Mouse (Mus musculus) brown adipose tissue, adult 24 weeks (tissue): ENCODE data around the gene Med13l. TPM values are rescaled to one million over a fixed set of nuclear protein-coding genes. Genes with fewer than 3 reads are reported as not detected.

Source experiments
- H3K27ac ChIP-seq: fragments of 200-500 bp; replicated peaks from 2 replicates; pipeline ENCODE4 v1.5.1; 2012; ENCODE audit warnings: low read depth, mild to moderate bottlenecking, low read length
- H3K4me1 ChIP-seq: fragments of 200-500 bp; 2 replicates; pipeline ENCODE4 v1.6.1; 2012; ENCODE audit warnings: low read length, mixed read lengths; ENCODE audit not compliant: control insufficient read depth, insufficient read depth, insufficient read length
- H3K4me3 ChIP-seq: fragments of 200-500 bp; 2 replicates; pipeline ENCODE4 v1.5.1; 2012; ENCODE audit warnings: low read depth, mild to moderate bottlenecking, low read length, moderate library complexity; ENCODE audit not compliant: insufficient read depth
- polyA plus RNA-seq: library from polyadenylated mRNA; stranded (reverse); fragments of >200 nt; gene quantifications from 2 replicates; pipeline ENCODE4 v1.2.4, GENCODE M21; 2012; ENCODE audit not compliant: missing spikeins, insufficient read depth, insufficient read length

The Med13l gene
- polyA plus RNA-seq, 1 experiment: 11.4 TPM

DNA sequence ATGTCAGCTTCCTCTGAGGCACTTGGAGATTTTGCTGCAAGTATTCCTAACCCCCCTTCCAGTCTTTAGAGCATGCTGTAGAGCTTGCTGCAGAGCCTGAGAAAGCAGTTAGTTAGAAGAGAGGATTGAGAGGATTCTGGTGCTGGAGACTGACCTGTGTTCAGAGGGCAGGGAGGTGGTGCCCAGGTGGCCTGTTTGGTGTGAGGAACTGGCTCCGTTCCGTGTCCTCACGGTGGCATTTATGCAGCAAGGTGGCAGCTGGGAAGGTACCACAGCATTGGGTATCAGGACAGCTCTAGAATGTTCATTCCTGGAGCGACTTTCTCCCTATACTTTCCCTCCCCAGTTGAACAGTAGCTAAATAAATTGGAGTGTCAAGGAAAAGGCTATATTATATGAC, 125.5 kb downstream of the Med13l start:
- Histone ChIP-seq H3K4me1 (peaks cover 2% of the 10 kb centered on the region), H3K4me3 (no peak overlapping the region), H3K27ac (no peak overlapping the region)

DNA sequence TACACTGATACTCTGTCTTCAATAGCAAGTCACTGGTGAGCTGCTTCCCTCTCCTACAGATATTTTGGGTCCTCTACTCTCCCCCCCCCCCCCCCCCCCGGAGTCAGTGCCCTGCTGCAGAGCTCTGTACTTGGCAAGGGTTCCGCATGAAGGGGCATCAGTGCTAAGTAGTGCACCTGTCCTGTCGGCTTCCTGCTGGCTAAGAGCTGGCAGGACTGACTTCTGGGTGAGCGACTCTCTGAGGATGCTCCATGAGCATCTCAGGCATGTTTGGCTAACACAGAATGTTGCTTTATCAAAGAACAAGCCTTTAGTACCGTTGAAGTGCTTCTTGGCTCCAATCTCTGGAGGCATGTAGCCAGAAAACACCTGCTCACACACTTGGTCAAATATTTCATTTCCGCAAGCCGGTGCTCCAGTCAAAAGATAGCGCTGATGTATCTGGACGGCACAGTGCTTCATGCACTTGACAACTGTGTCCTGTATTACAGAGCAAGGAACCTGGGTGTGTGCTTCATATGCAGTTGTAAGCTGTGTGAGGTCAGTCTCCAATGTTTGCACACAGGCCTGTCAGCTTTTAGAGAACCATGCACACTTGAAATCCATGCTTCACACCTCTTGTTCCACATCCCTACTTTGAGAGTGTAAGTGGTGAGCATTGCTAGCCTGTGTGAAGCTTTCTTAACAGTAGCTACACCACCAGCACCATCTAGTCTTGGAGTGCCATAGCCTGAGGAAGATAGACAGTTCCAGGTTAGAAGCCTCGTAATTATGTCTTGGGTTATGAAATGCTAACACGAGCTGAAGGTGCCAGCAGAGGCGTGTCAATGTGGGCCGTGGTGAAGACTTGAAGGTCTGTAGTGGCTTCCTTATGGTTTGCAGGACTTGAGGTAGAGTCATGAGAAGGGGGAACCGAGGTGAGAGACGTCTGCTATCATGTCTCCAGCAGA, 128.7 kb downstream of the Med13l start:
- Histone ChIP-seq H3K4me1 (peaks cover 8% of the 10 kb centered on the region), H3K4me3 (no peak overlapping the region), H3K27ac (no peak overlapping the region)

GRCm38 (mm10) chr5:118691025-118691709, 130.7 kb downstream of the Med13l start:
- H3K4me3 ChIP-seq: no peak overlapping the region
- H3K27ac ChIP-seq: no peak overlapping the region
- peaks cover 8% of the 10 kb centered on the region for H3K4me1 ChIP-seq

GRCm38 (mm10) chr5:118691710-118692040, 131.2 kb downstream of the Med13l start:
- Histone ChIP-seq H3K27ac (no peak overlapping the region), H3K4me1 (peaks cover 8% of the 10 kb centered on the region), H3K4me3 (no peak overlapping the region)

GRCm38 (mm10) chr5:118693996-118694395, 133.5 kb downstream of the Med13l start:
- Histone ChIP-seq H3K27ac (no peak overlapping the region), H3K4me1 (peaks cover 6% of the 10 kb centered on the region; the same call in 1 of the 2 replicates), H3K4me3 (no peak overlapping the region)

GRCm38 (mm10) chr5:118697073-118697472, 136.6 kb downstream of the Med13l start:
- Histone ChIP-seq H3K4me1 (peaks cover 13% of the 10 kb centered on the region; the same call in 1 of the 2 replicates), H3K4me3 (no peak overlapping the region), H3K27ac (no peak overlapping the region)

DNA sequence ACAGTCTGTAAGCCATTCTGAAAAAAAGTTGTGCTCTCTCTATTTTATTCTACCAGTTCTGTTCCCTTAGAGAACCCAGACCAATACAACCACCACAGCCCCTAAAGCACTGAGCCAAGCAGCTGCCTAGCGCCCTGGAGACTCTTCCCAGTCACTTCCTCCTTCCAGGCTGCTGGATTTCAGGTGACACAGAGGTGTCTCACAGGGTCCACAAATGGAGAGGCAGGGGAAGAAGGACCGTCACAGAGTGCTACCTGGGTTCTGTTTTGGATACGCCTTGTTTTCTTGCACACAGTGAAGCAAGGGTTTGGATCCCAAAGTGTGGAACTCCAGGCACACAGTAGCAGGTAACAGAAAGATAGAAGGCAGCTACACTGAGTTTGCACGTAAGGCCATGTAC, 140.5 kb downstream of the Med13l start:
- Histone ChIP-seq H3K4me1 (peaks cover 14% of the 10 kb centered on the region), H3K27ac (no peak overlapping the region), H3K4me3 (no peak overlapping the region)

DNA sequence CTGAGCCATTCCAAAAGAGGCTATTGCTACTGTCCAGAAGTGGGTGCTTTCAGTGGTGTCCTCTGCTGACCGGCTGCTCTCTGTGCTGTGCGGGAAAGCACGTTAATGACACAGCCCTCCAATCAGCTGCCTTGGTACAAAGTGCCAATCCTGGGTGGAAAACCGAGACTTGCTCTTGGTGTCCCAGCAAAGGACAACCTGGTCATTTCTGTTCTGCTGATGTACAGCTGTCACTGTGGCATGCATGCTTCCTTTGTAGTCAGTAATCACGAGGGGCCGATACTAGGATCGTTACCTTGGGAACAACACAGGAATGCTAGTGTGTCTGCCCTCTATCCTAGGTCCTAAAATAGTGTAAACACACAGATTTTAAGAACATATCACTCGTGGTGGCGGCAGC, 142.2 kb downstream of the Med13l start:
- no peak overlapping the region for H3K4me3 ChIP-seq
- no peak overlapping the region for H3K27ac ChIP-seq
- peaks cover 17% of the 10 kb centered on the region for H3K4me1 ChIP-seq

GRCm38 (mm10) chr5:118704148-118704547, 143.7 kb downstream of the Med13l start:
- H3K4me3 ChIP-seq: no peak overlapping the region
- peaks cover 17% of the 10 kb centered on the region for H3K4me1 ChIP-seq
- no peak overlapping the region for H3K27ac ChIP-seq

- Histone ChIP-seq H3K27ac (no peak overlapping the region), H3K4me1 (peaks cover 24% of the 10 kb centered on the region), H3K4me3 (no peak overlapping the region)
Observed at GRCm38 (mm10) chr5:118704960-118705359, 144.5 kb downstream of the Med13l start.

GRCm38 (mm10) chr5:118706009-118706408, 145.5 kb downstream of the Med13l start:
- Histone ChIP-seq H3K4me3 (no peak overlapping the region), H3K27ac (no peak overlapping the region), H3K4me1 (peaks cover 26% of the 10 kb centered on the region)

GRCm38 (mm10) chr5:118706414-118706813, 145.9 kb downstream of the Med13l start:
- H3K4me3 ChIP-seq: no peak overlapping the region
- no peak overlapping the region for H3K27ac ChIP-seq
- peaks cover 22% of the 10 kb centered on the region for H3K4me1 ChIP-seq

GRCm38 (mm10) chr5:118707501-118707900, 147.0 kb downstream of the Med13l start:
- H3K27ac ChIP-seq: no peak overlapping the region
- H3K4me1 ChIP-seq: peaks cover 22% of the 10 kb centered on the region
- H3K4me3 ChIP-seq: no peak overlapping the region

DNA sequence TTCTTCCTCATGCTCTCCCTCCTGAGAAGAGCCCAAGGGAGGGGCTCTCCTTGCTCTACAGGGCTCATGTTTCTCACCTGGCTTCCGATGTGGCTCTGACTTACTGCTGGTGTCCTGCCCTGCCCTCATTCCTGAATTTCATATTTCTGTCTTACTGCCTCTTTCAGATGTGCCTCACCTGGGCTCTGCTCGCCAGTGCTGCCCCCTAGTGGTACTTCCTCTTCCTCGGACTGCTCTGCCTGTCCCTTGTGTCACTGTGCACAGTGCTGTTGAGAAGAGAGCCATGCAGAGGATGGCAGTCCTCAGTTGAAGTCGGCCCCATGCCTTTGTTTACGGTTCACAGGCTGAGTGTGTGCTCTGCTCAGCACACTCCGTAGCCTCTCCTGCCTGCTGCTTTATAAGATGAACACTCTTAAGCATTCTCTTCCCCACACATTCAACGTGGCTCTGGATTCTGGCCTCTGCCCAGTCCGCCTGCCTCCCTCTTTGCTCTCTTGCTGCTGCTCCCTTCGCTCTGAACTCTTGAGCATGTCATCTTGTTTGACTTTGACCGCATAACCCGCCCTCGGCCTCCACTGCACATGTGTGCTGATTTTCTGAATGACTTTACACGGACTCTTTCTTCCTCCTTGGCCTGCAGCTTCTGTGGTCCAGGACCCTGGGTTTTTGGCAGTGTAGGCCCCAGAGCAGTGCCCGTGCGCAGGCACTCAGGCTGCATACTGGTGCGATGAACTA, 147.9 kb downstream of the Med13l start:
- Histone ChIP-seq H3K27ac (no peak overlapping the region), H3K4me3 (no peak overlapping the region), H3K4me1 (peaks cover 22% of the 10 kb centered on the region)

DNA sequence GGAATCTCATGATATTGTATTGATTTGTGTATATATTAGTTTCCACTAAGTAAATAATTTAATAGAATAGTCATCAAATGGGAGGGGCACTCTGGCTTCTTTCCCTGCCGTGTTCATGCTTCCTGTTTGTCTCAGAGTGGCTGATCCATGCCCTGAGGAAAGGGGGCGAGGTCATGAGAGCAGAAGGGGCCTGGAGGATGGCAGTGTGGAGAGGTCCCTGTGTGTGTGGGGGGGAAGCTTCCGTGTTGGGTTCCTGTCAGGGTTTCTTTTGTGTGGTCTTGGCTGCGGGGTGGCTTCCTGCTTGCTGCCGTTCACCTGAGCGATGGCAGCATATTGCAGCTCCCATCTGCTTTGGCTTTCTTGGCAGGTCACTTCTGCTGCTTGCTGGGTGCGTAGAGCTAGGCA, 149.4 kb downstream of the Med13l start:
- Histone ChIP-seq H3K4me1 (peaks cover 20% of the 10 kb centered on the region), H3K27ac (no peak overlapping the region), H3K4me3 (no peak overlapping the region)
